Mouse (Mus musculus): ENCODE results near the gene Sept7. TPM values are rescaled to one million over a fixed set of nuclear protein-coding genes. Genes with fewer than 3 reads are reported as not detected.

The Sept7 gene
- polyA plus RNA-seq, 2 experiments = 32.6 to 86.3 TPM

DNA sequence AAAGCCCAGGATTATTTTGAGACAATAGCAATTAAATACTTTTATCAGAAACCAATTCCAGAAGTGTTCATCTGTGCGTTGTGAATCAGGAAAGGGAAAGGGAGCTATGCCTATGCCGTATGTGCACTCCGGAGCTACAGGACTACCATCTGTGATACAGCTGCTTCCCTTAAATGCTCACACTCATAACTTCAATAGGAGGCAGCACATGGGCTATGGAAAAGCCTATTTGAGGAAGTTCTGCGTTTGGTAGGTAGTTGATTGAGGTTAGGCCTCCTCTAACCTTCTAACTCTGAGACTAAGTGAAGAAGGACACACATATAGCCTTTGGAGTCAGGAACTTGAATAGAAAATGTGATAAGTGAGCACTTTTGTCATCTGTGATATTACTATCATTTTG lies 7.1 kb upstream of the Sept7 start:
- Histone ChIP-seq H3K9ac (replicated peaks) (no peak overlapping the region), H3K27ac (no peak overlapping the region), H3K4me3 (ENCODE audit: insufficient read depth in 1 of 2, low read depth in 2 of 2, low read length in 2 of 2) (no peak overlapping the region), H3K4me2 (ENCODE audit: low read depth) (no peak overlapping the region), H3K27me3 (ENCODE audit: control insufficient read depth, insufficient read depth, low read length) (no peaks in the 10 kb centered on the region), H3K4me1 (replicated peaks; ENCODE audit: control insufficient read depth in 2 of 2, insufficient read depth in 2 of 2, low read length in 1 of 2) (no peaks in the 10 kb centered on the region), H3K36me3 (replicated peaks; ENCODE audit: control insufficient read depth, insufficient read depth, low read depth) (no peaks in the 10 kb centered on the region), H3K9me3 (ENCODE audit: control insufficient read depth, low read length) (no peaks in the 10 kb centered on the region)
- 47% methylated on average over 4 of the region's 4 CpGs for WGBS (ENCODE audit: insufficient replicate concordance)
- TF ChIP-seq EP300 (IDR thresholded peaks at IDR 0.05; ENCODE audit: low read depth) = no peak
- TF ChIP-seq CTCF (IDR thresholded peaks at IDR 0.05; ENCODE audit: low read depth) = no peak
- no peak for ATAC-seq (ENCODE audit: insufficient read depth)
- DNase-seq (ENCODE audit: low read depth in 3 of 3, low spot score in 3 of 3) = no peak

GRCm38 (mm10) chr9:25246508-25246907 lies 5.7 kb upstream of the Sept7 start:
- no peaks in the 10 kb centered on the region; a peak in 1 of 4 replicates for H3K4me1 ChIP-seq (replicated peaks; ENCODE audit: control insufficient read depth in 2 of 2, insufficient read depth in 2 of 2, low read length in 1 of 2)
- no peaks in the 10 kb centered on the region for H3K27me3 ChIP-seq (ENCODE audit: control insufficient read depth, insufficient read depth, low read length)
- no peak overlapping the region for H3K4me2 ChIP-seq (ENCODE audit: low read depth)
- H3K27ac ChIP-seq = no peak overlapping the region
- no peak overlapping the region for H3K9ac ChIP-seq (replicated peaks)
- ATAC-seq (ENCODE audit: insufficient read depth) (no peak), DNase-seq (ENCODE audit: low read depth in 3 of 3, low spot score in 3 of 3) (no peak)
- no peaks in the 10 kb centered on the region for H3K36me3 ChIP-seq (replicated peaks; ENCODE audit: control insufficient read depth, insufficient read depth, low read depth)
- no peaks in the 10 kb centered on the region for H3K9me3 ChIP-seq (ENCODE audit: control insufficient read depth, low read length)
- TF ChIP-seq EP300 (IDR thresholded peaks at IDR 0.05; ENCODE audit: low read depth) = no peak
- TF ChIP-seq CTCF (IDR thresholded peaks at IDR 0.05; ENCODE audit: low read depth) = no peak
- no peak overlapping the region for H3K4me3 ChIP-seq (ENCODE audit: insufficient read depth in 1 of 2, low read depth in 2 of 2, low read length in 2 of 2)
- 77% methylated on average over 3 of the region's 3 CpGs for WGBS (ENCODE audit: insufficient replicate concordance)

DNA sequence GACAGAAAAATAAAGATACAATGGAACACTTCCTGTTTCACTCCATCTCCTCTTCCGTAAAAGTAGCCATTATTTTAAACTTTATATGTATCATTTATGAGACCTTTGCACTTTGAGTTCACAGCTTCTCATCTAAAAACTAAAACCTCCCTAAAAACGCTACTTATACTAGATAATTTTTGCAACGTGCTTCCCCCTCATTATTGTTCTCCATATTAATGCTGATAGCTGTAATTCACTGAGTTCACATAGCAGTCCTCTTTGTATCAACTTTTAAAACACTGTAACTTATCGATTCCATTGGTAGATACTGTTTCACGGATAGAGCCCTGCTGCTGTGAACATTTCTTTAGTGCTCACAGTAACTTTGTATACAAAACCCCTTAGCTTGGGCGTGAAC lies 1.1 kb upstream of the Sept7 start:
- DNase-seq (ENCODE audit: low read depth in 3 of 3, low spot score in 3 of 3) = no peak
- no peaks in the 10 kb centered on the region for H3K36me3 ChIP-seq (replicated peaks; ENCODE audit: control insufficient read depth, insufficient read depth, low read depth)

DNA sequence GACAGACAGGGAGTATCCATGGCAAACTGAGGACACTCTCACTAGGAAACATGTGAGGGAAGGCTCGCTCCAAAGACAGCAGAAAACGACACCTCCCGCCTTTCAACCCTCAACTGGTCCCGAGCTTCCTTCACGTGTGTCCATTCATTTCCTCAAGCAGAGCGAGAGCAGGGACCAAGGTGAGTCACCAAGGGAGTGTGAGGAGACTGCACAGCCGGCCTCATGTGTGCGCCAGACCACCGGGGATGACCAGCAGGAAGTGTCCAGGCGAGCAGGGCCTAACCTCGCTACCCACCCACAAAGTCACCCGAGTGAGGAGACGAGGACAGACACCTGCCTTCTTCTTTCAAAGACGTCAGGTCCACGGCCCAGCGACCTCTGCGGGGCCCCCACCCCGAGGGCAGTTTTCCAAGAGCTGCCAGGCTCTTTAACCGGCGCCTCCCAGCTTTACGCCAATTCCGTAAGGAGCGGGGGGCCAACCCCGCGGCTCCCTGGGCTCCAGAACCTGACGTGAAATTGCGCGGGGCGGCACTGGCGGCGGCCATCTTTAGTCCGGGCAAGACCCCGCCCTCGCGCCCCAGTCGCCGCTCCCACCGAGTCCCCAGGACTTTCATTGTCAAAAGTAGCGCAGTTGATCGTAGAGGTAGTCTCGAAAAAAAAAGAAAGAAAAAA lies 492 bp upstream of the Sept7 start:
- H3K4me1 ChIP-seq (replicated peaks; ENCODE audit: control insufficient read depth in 2 of 2, insufficient read depth in 2 of 2, low read length in 1 of 2) = peaks cover 10 to 13% of the 10 kb centered on the region in 2 experiments
- WGBS (ENCODE audit: insufficient replicate concordance) = 0% methylated on average over 41 of the region's 41 CpGs
- no peaks in the 10 kb centered on the region for H3K36me3 ChIP-seq (replicated peaks; ENCODE audit: control insufficient read depth, insufficient read depth, low read depth)
- ATAC-seq (ENCODE audit: insufficient read depth) (peak; percentile 79), DNase-seq (ENCODE audit: low read depth in 3 of 3, low spot score in 3 of 3) (peak; percentile 74 to 78 (median 76))
- no peaks in the 10 kb centered on the region for H3K27me3 ChIP-seq (ENCODE audit: control insufficient read depth, insufficient read depth, low read length)
- peak overlapping the region; percentile 95 to 96 for H3K4me3 ChIP-seq (ENCODE audit: insufficient read depth in 1 of 2, low read depth in 2 of 2, low read length in 2 of 2)
- H3K4me2 ChIP-seq (ENCODE audit: low read depth) = peak overlapping the region; percentile 86
- no peaks in the 10 kb centered on the region for H3K9me3 ChIP-seq (ENCODE audit: control insufficient read depth, low read length)
- H3K9ac ChIP-seq (replicated peaks) = peak overlapping the region; percentile 98
- peak overlapping the region; percentile 92 for H3K27ac ChIP-seq
- TF ChIP-seq EP300 (IDR thresholded peaks at IDR 0.05; ENCODE audit: low read depth) = no peak
- TF ChIP-seq CTCF (IDR thresholded peaks at IDR 0.05; ENCODE audit: low read depth) = no peak

More for the DNA sequence above, 1.1 kb upstream of the Sept7 start:
- H3K4me1 ChIP-seq (replicated peaks; ENCODE audit: control insufficient read depth in 2 of 2, insufficient read depth in 2 of 2, low read length in 1 of 2) = peaks cover 10 to 13% of the 10 kb centered on the region in 2 experiments
- ATAC-seq (ENCODE audit: insufficient read depth) = no peak
- TF ChIP-seq EP300 (IDR thresholded peaks at IDR 0.05; ENCODE audit: low read depth) (no peak), CTCF (IDR thresholded peaks at IDR 0.05; ENCODE audit: low read depth) (no peak)
- peak overlapping the region; percentile 98 for H3K9ac ChIP-seq (replicated peaks)
- peak overlapping the region; percentile 92 for H3K27ac ChIP-seq
- peak overlapping the region; percentile 86 for H3K4me2 ChIP-seq (ENCODE audit: low read depth)
- 3% methylated on average over 6 of the region's 6 CpGs for WGBS (ENCODE audit: insufficient replicate concordance)
- no peaks in the 10 kb centered on the region for H3K9me3 ChIP-seq (ENCODE audit: control insufficient read depth, low read length)
- peak overlapping the region; percentile 95 to 96 for H3K4me3 ChIP-seq (ENCODE audit: insufficient read depth in 1 of 2, low read depth in 2 of 2, low read length in 2 of 2)
- H3K27me3 ChIP-seq (ENCODE audit: control insufficient read depth, insufficient read depth, low read length) = no peaks in the 10 kb centered on the region

- Histone ChIP-seq H3K4me1 (replicated peaks; ENCODE audit: control insufficient read depth in 2 of 2, insufficient read depth in 2 of 2, low read length in 1 of 2) (peaks cover 10 to 13% of the 10 kb centered on the region in 2 experiments), H3K9me3 (ENCODE audit: control insufficient read depth, low read length) (no peaks in the 10 kb centered on the region), H3K4me3 (ENCODE audit: insufficient read depth in 1 of 2, low read depth in 2 of 2, low read length in 2 of 2) (peak overlapping the region; percentile 95 to 96), H3K36me3 (replicated peaks; ENCODE audit: control insufficient read depth, insufficient read depth, low read depth) (no peaks in the 10 kb centered on the region), H3K9ac (replicated peaks) (peak overlapping the region; percentile 98), H3K27ac (peak overlapping the region; percentile 92), H3K27me3 (ENCODE audit: control insufficient read depth, insufficient read depth, low read length) (no peaks in the 10 kb centered on the region), H3K4me2 (ENCODE audit: low read depth) (peak overlapping the region; percentile 74)
- DNase-seq (ENCODE audit: low read depth in 3 of 3, low spot score in 3 of 3) (peak; percentile 17 to 36 (median 18)), ATAC-seq (ENCODE audit: insufficient read depth) (peak; percentile 66)
- WGBS (ENCODE audit: insufficient replicate concordance) = under 1% methylated on average over 64 of the region's 78 CpGs
- no peak for TF ChIP-seq EP300 (IDR thresholded peaks at IDR 0.05; ENCODE audit: low read depth)
- TF ChIP-seq CTCF (IDR thresholded peaks at IDR 0.05; ENCODE audit: low read depth) = peak; percentile 60
These were observed 679 bp downstream of the Sept7 start for GRCm38 (mm10) chr9:25252759-25253477.
